Mouse (Mus musculus) C2C12 (cell line): ENCODE data around the gene Prm3. TPM values are rescaled to one million over a fixed set of nuclear protein-coding genes. Genes with fewer than 3 reads are reported as not detected.

ENCODE experiments used
- H3K27me3 ChIP-seq: one replicate; pipeline ENCODE4 v1.6.1; 2011; ENCODE audit not compliant: control insufficient read depth, insufficient read depth, insufficient read length
- H3K36me3 ChIP-seq: one replicate; pipeline ENCODE4 v1.6.1; 2011; ENCODE audit not compliant: control insufficient read depth, insufficient read depth
- H3K4me3 ChIP-seq: one replicate; pipeline ENCODE4 v1.5.1; 2011; ENCODE audit warnings: mild to moderate bottlenecking, control low read depth; ENCODE audit not compliant: poor library complexity, insufficient read depth, severe bottlenecking
- H3K79me2 ChIP-seq: one replicate; pipeline ENCODE4 v1.6.1; 2011; ENCODE audit not compliant: control insufficient read depth, insufficient read depth
- H3K79me3 ChIP-seq: one replicate; pipeline ENCODE4 v1.6.1; 2011; ENCODE audit warnings: low read depth, control low read depth
- H3ac ChIP-seq: one replicate; pipeline ENCODE3; 2011; ENCODE audit warnings: low read depth; ENCODE audit not compliant: control insufficient read depth, insufficient read length
- CEBPB ChIP-seq: IDR thresholded peaks from one replicate; pipeline ENCODE4 v1.6.1; 2011; ENCODE audit warnings: low read depth, mild to moderate bottlenecking, control low read depth, moderate library complexity
- CTCF ChIP-seq: IDR thresholded peaks from one replicate; pipeline ENCODE4 v1.5.1; 2011; ENCODE audit not compliant: control insufficient read depth, insufficient read depth, insufficient read length
- FOSL1 ChIP-seq: IDR thresholded peaks from one replicate; pipeline ENCODE4 v1.8.0; 2011; ENCODE audit warnings: mild to moderate bottlenecking, low read length; ENCODE audit not compliant: poor library complexity, insufficient read depth, severe bottlenecking
- MAX ChIP-seq: IDR thresholded peaks from one replicate; pipeline ENCODE4 v1.6.1; 2011; ENCODE audit warnings: mild to moderate bottlenecking, control low read depth
- MYOD1 ChIP-seq: IDR thresholded peaks from one replicate; pipeline ENCODE4 v1.6.1; 2011; ENCODE audit warnings: low read depth; ENCODE audit not compliant: control insufficient read depth, insufficient read length
- MYOG ChIP-seq: IDR thresholded peaks from one replicate; pipeline ENCODE4 v1.6.1; 2011; ENCODE audit not compliant: control insufficient read depth, insufficient read length; ENCODE audit errors: extremely low read depth
- USF1 ChIP-seq: IDR thresholded peaks from one replicate; pipeline ENCODE4 v1.6.1; 2011; ENCODE audit warnings: low read depth, mild to moderate bottlenecking, control low read depth, moderate library complexity
- polyA plus RNA-seq: library from polyadenylated mRNA; unstranded; fragments of >200 nt; fragmentation: generic; extraction: Trizol; gene quantifications from one replicate; pipeline ENCODE4 v1.2.1, GENCODE M21; 2012; ENCODE audit warnings: missing spikeins

Prm3 gene
- polyA plus RNA-seq, 1 experiment = not detected

DNA sequence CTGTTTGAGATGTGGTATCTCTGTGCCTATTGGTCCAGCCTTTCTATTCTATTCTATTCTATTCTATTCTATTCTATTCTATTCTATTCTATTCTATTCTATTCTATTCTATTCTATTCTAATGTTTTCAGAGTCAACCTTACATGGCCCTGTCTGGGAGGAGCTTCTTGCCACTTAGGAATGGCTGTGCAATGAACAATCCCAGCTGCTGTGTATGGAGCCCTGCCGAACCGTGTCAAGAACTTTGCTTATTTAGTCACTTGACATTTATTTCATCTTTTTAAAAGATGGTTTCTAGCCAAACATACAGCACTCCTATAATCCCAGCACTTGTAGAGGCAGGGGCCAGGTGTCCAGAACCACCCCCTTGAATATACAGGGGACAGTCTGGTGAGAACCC lies 26.4 kb downstream of the Prm3 start:
- TF ChIP-seq CTCF = no peak
- no peak for TF ChIP-seq USF1
- TF ChIP-seq MYOG = no peak
- TF ChIP-seq MAX = no peak
- TF ChIP-seq CEBPB = no peak
- Histone ChIP-seq H3K27me3 (no peaks in the 10 kb centered on the region), H3K36me3 (no peaks in the 10 kb centered on the region), H3K79me2 (no peaks in the 10 kb centered on the region), H3K4me3 (no peak overlapping the region), H3ac (no peak overlapping the region), H3K79me3 (no peaks in the 10 kb centered on the region)

DNA sequence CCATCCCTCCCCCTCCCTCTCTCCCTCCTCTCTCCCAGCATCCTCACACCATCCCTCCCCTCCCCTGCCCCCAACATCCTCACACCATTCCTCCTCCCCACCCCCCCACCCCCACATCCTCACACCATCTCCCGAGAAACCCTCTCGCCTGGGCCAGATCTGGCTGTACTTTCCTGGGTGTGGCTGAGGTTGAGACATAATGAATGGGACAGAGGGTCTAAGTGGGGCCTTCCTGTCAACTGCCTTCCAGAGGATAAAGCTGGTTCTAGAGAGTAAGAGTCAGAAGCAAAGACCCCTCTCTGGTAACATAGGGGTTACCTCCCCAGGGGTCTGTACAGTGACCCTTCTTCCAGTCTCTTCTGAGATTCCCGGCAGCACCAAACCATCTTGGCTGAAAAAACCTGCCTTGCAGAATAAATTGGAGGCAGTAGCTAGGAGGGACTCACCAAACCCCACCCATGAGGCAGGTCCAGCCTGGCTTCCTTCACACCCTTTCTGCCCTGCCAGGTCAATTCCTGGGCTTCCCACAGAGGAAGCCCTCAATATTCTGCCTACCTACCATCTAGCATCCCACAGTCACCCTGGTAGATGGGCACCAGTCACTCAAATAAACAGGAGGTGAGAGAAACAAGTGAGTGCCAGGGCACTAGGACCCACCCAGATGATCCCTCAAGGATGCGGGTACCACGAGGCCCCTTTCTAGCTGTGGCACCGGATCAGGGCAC lies 27.0 kb downstream of the Prm3 start:
- Histone ChIP-seq H3K36me3 (no peaks in the 10 kb centered on the region), H3K79me3 (no peaks in the 10 kb centered on the region), H3K27me3 (no peaks in the 10 kb centered on the region), H3K4me3 (no peak overlapping the region), H3K79me2 (no peaks in the 10 kb centered on the region), H3ac (no peak overlapping the region)
- TF ChIP-seq CTCF (no peak), MAX (no peak), USF1 (no peak), MYOD1 (no peak), MYOG (no peak), FOSL1 (no peak), CEBPB (no peak)

DNA sequence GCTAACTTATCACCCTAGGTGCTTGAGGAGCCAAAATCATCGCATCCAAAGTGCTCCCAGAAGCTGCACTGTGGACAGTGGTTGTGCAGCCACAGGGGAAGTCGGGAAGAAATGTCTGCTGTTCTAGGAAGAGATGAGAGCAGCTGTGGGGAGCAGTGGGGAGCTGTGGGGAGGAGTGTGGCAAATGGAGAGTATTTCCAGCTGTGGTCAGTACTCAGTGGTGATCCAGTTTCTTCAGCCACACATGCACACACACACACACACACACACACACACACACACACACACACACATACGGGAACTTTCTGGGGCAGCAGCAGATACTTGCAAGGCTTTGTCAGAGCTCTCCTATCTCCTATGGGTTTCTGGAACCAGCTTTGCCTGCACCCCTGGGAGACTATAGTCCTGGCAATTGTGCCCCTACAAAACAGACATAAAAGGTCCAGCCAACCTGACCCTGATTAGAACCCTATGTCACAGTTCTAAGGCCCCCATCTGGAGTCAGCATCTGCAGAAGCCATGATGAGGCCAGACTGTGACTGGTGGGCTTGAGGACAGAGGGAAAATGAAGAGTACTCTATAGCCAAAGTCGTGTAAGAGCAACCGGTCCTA lies 28.0 kb downstream of the Prm3 start:
- Histone ChIP-seq H3K79me2 (no peaks in the 10 kb centered on the region), H3K27me3 (no peaks in the 10 kb centered on the region), H3K36me3 (no peaks in the 10 kb centered on the region), H3ac (no peak overlapping the region), H3K4me3 (no peak overlapping the region), H3K79me3 (no peaks in the 10 kb centered on the region)
- TF ChIP-seq CTCF = no peak
- no peak for TF ChIP-seq MAX
- no peak for TF ChIP-seq MYOG

DNA sequence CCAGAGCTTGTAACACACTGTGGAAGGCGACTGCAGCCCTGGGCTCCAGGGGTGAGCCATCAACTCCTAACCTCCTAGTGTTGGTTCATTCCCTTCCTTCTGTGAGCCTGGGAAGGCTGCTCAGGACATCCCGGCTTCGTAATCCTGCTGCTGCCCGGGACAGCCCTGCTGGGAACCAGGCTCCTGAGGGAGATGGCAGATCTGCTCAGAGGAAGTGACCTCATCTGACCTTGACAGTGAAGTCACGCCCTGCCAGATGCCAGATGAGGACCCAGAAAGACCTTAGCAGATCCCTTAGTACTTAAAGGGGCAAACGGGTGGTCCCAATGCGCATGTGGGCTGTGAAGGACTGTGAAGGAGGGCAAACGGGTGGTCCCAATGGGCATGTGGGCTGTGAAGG lies 29.5 kb downstream of the Prm3 start:
- Histone ChIP-seq H3K4me3 (no peak overlapping the region), H3ac (no peak overlapping the region), H3K27me3 (no peaks in the 10 kb centered on the region), H3K36me3 (no peaks in the 10 kb centered on the region), H3K79me2 (no peaks in the 10 kb centered on the region), H3K79me3 (no peaks in the 10 kb centered on the region)
- TF ChIP-seq CTCF = no peak
- no peak for TF ChIP-seq MYOD1
- no peak for TF ChIP-seq CEBPB
- no peak for TF ChIP-seq MYOG
- no peak for TF ChIP-seq FOSL1
- TF ChIP-seq USF1 = no peak
- TF ChIP-seq MAX = no peak

DNA sequence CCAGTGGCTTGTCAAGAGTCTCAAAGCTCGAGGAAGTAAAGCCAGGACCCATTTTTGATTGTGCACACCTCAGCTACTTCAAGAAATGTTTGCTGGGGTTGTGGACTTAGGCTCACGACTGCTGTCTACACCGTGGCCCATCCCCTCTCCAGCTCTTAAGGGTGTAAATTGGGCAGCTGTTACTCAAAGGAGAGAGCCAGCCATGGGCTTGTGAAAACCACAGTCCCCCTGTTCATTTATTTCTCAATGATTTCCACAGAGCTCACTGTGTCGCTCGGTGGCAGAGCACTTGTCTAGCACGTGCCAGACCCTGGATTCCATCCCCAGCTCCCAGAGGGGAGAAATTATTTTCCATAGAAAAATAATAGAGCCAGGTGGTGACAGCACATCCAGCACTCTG lies 34.5 kb downstream of the Prm3 start:
- H3K27me3 ChIP-seq = no peaks in the 10 kb centered on the region
- H3K36me3 ChIP-seq = no peaks in the 10 kb centered on the region
- no peak for TF ChIP-seq MYOD1
- no peak for TF ChIP-seq MAX
- TF ChIP-seq USF1 = no peak
- no peak for TF ChIP-seq FOSL1
- TF ChIP-seq CTCF = no peak
- TF ChIP-seq MYOG = no peak
- TF ChIP-seq CEBPB = no peak
- no peak overlapping the region for H3ac ChIP-seq
- no peak overlapping the region for H3K4me3 ChIP-seq
- no peaks in the 10 kb centered on the region for H3K79me2 ChIP-seq
- no peaks in the 10 kb centered on the region for H3K79me3 ChIP-seq
